Mouse (Mus musculus): ENCODE results near the gene Gm1043.

- TF ChIP-seq MAFK (IDR thresholded peaks at IDR 0.05; ENCODE audit: insufficient read depth, low read depth, low read length) (no peak), HCFC1 (IDR thresholded peaks at IDR 0.05; ENCODE audit: borderline replicate concordance, insufficient read depth, low read length) (no peak), CHD2 (IDR thresholded peaks at IDR 0.05; ENCODE audit: low read depth, low read length) (no peak), ZC3H11A (IDR thresholded peaks at IDR 0.05; ENCODE audit: borderline replicate concordance, low read depth, low read length) (no peak)
Measured at GRCm38 (mm10) chr5:37178811-37179210, 93.6 kb downstream of the Gm1043 start.
